ENCODE assay signal across 8 mouse cellular contexts in genomic region chr11:106276454-106276853, GRCm38 (mm10). TPM values are rescaled to one million over a fixed set of nuclear protein-coding genes. Genes with fewer than 3 reads are reported as not detected.
A peak's percentile ranks its signal among the peaks of the same experiment; 100 is the strongest.
DNase-seq lines count a peak whose midpoint lies in the region; ATAC-seq and TF ChIP-seq lines count a peak whose summit lies in the region.

Gene Tcam1, plus strand, starts transcription at chr11:106276672.

- H3K4me2 ChIP-seq in forebrain, embryonic 12.5 days: peak within 1 kb of the TSS; percentile 39
- H3K4me2 ChIP-seq in heart, postnatal 0 days (ENCODE audit: low read depth, low read length): no peak within 1 kb of the TSS
- H3K4me2 ChIP-seq in liver, embryonic 14.5 days (ENCODE audit: low read depth): peak within 1 kb of the TSS; percentile 38
- 0 out of 2 replicates have a peak within 1 kb of the TSS, but pooled peaks have one; percentile 17 for H3K4me2 ChIP-seq in neural tube, embryonic 11.5 days (ENCODE audit: low read depth)
- peak within 1 kb of the TSS; percentile 51 for H3K4me2 ChIP-seq in stomach, embryonic 16.5 days (ENCODE audit: low read depth, low read length)

- peak; percentile 75 for TF ChIP-seq CTCF in heart, postnatal 0 days (IDR thresholded peaks at IDR 0.05; ENCODE audit: low read depth)
- peak; percentile 91 for TF ChIP-seq CTCF in liver, embryonic 14.5 days (IDR thresholded peaks at IDR 0.05; ENCODE audit: low read depth)

- DNase-seq in CD8-positive naive resting alpha-beta T cell, adult 2 months (ENCODE audit: low read depth in 2 of 2, low spot score in 2 of 2): peak; percentile 95 to 98
- peak; percentile 90 for DNase-seq in c-Kit-positive CD71-positive TER-119-positive erythroid progenitor cells, embryonic 14.5 days (ENCODE audit: low spot score)
- DNase-seq in heart, postnatal 0 days (ENCODE audit: low spot score): peak; percentile 94
- peak; percentile 94 to 97 for DNase-seq in kidney, postnatal 36 days
- DNase-seq in liver, embryonic 14.5 days (ENCODE audit: low read depth in 3 of 3, low spot score in 3 of 3): peak; percentile 77 to 83 (median 78)
- peak; percentile 93 for DNase-seq in neural tube, embryonic 11.5 days (ENCODE audit: low spot score)

- H3K4me3 ChIP-seq in forebrain, embryonic 12.5 days (replicated peaks): no peak within 1 kb of the TSS
- H3K4me3 ChIP-seq in heart, postnatal 0 days (ENCODE audit: low read depth, low read length): no peak within 1 kb of the TSS
- no peak within 1 kb of the TSS for H3K4me3 ChIP-seq in liver, embryonic 14.5 days (ENCODE audit: insufficient read depth in 1 of 2, low read depth in 2 of 2, low read length in 2 of 2)
- no peak within 1 kb of the TSS for H3K4me3 ChIP-seq in neural tube, embryonic 11.5 days (ENCODE audit: low read depth, low read length)
- peak within 1 kb of the TSS; percentile 25 for H3K4me3 ChIP-seq in stomach, embryonic 16.5 days (replicated peaks; ENCODE audit: low read length)

- ATAC-seq in forebrain, embryonic 12.5 days (ENCODE audit: low FRiP score): peak; percentile 57
- peak; percentile 49; the same call in 1 of the 2 replicates for ATAC-seq in heart, postnatal 0 days (ENCODE audit: insufficient read depth, low read depth)
- ATAC-seq in liver, embryonic 14.5 days (ENCODE audit: insufficient read depth): no peak
- peak; percentile 43; the same call in 1 of the 2 replicates for ATAC-seq in neural tube, embryonic 11.5 days (ENCODE audit: insufficient read depth, low FRiP score, low TSS enrichment)
- peak; percentile 51 for ATAC-seq in stomach, embryonic 16.5 days (ENCODE audit: insufficient read depth, low FRiP score)

- no peaks in the 10 kb centered on the region for H3K36me3 ChIP-seq in forebrain, embryonic 12.5 days (replicated peaks)
- no peaks in the 10 kb centered on the region for H3K36me3 ChIP-seq in heart, postnatal 0 days (replicated peaks; ENCODE audit: control insufficient read depth, insufficient read depth, low read length)
- H3K36me3 ChIP-seq in liver, embryonic 14.5 days (replicated peaks; ENCODE audit: control insufficient read depth, insufficient read depth, low read depth): no peaks in the 10 kb centered on the region
- no peaks in the 10 kb centered on the region for H3K36me3 ChIP-seq in neural tube, embryonic 11.5 days (ENCODE audit: control insufficient read depth, insufficient read depth, low read length)
- H3K36me3 ChIP-seq in stomach, embryonic 16.5 days (ENCODE audit: control insufficient read depth, insufficient read depth, low read length): no peaks in the 10 kb centered on the region

- TF ChIP-seq EP300 in heart, postnatal 0 days (IDR thresholded peaks at IDR 0.05; ENCODE audit: low read depth): no peak
- no peak for TF ChIP-seq EP300 in liver, embryonic 14.5 days (IDR thresholded peaks at IDR 0.05; ENCODE audit: low read depth)

- H3K9ac ChIP-seq in forebrain, embryonic 12.5 days: no peak within 1 kb of the TSS
- no peak within 1 kb of the TSS for H3K9ac ChIP-seq in heart, postnatal 0 days (replicated peaks; ENCODE audit: low read depth, low read length)
- no peak within 1 kb of the TSS for H3K9ac ChIP-seq in liver, embryonic 14.5 days (replicated peaks)
- no peak within 1 kb of the TSS for H3K9ac ChIP-seq in neural tube, embryonic 11.5 days (ENCODE audit: low read length)
- H3K9ac ChIP-seq in stomach, embryonic 16.5 days (ENCODE audit: low read length): no peak within 1 kb of the TSS

- peaks cover 14% of the 10 kb centered on the region for H3K4me1 ChIP-seq in forebrain, embryonic 12.5 days
- H3K4me1 ChIP-seq in heart, postnatal 0 days (ENCODE audit: control insufficient read depth, insufficient read depth): peaks cover 21% of the 10 kb centered on the region; the same call in 1 of the 2 replicates
- H3K4me1 ChIP-seq in liver, embryonic 14.5 days (replicated peaks; ENCODE audit: control insufficient read depth in 2 of 2, insufficient read depth in 2 of 2, low read length in 1 of 2): peaks cover 6 to 22% of the 10 kb centered on the region in 2 experiments
- peaks cover 8% of the 10 kb centered on the region for H3K4me1 ChIP-seq in neural tube, embryonic 11.5 days (ENCODE audit: control insufficient read depth, insufficient read depth, low read length)
- peaks cover 26% of the 10 kb centered on the region for H3K4me1 ChIP-seq in stomach, embryonic 16.5 days (ENCODE audit: control insufficient read depth, insufficient read depth, low read length)

- no peaks in the 10 kb centered on the region for H3K9me3 ChIP-seq in forebrain, embryonic 12.5 days
- H3K9me3 ChIP-seq in heart, postnatal 0 days (replicated peaks; ENCODE audit: control insufficient read depth, low read length): no peaks in the 10 kb centered on the region
- H3K9me3 ChIP-seq in liver, embryonic 14.5 days (ENCODE audit: control insufficient read depth, low read length): no peaks in the 10 kb centered on the region
- H3K9me3 ChIP-seq in neural tube, embryonic 11.5 days (ENCODE audit: control insufficient read depth, low read length): no peaks in the 10 kb centered on the region
- H3K9me3 ChIP-seq in stomach, embryonic 16.5 days (replicated peaks; ENCODE audit: control insufficient read depth, low read length): no peaks in the 10 kb centered on the region

- no peak within 1 kb of the TSS for H3K27ac ChIP-seq in forebrain, embryonic 12.5 days
- no peak within 1 kb of the TSS for H3K27ac ChIP-seq in heart, postnatal 0 days (ENCODE audit: low read depth)
- H3K27ac ChIP-seq in liver, embryonic 14.5 days: no peak within 1 kb of the TSS
- no peak within 1 kb of the TSS for H3K27ac ChIP-seq in neural tube, embryonic 11.5 days (ENCODE audit: low read depth, low read length)
- peak within 1 kb of the TSS; percentile 95; the same call in 1 of the 2 replicates for H3K27ac ChIP-seq in stomach, embryonic 16.5 days (ENCODE audit: low read length)

- 11% methylated on average over 25 of the region's 25 CpGs for WGBS in forebrain, embryonic 12.5 days
- WGBS in heart, postnatal 0 days: 5% methylated on average over 25 of the region's 25 CpGs
- WGBS in liver, embryonic 14.5 days (ENCODE audit: insufficient replicate concordance): 4% methylated on average over 25 of the region's 25 CpGs
- 17% methylated on average over 25 of the region's 25 CpGs for WGBS in neural tube, embryonic 11.5 days
- 4% methylated on average over 25 of the region's 25 CpGs for WGBS in stomach, embryonic 16.5 days

- peaks cover 3% of the 10 kb centered on the region; the same call in 1 of the 2 replicates for H3K27me3 ChIP-seq in forebrain, embryonic 12.5 days
- H3K27me3 ChIP-seq in heart, postnatal 0 days (ENCODE audit: control insufficient read depth, insufficient read depth, low read length): 0 out of 2 replicates have a peak, but pooled peaks cover 4% of the 10 kb centered on the region
- no peaks in the 10 kb centered on the region for H3K27me3 ChIP-seq in liver, embryonic 14.5 days (ENCODE audit: control insufficient read depth, insufficient read depth, low read length)
- H3K27me3 ChIP-seq in neural tube, embryonic 11.5 days (ENCODE audit: control insufficient read depth, insufficient read depth, low read length): no peaks in the 10 kb centered on the region
- no peaks in the 10 kb centered on the region for H3K27me3 ChIP-seq in stomach, embryonic 16.5 days (ENCODE audit: control insufficient read depth, insufficient read depth, low read length)

RNA-seq across cellular contexts. Expression of gene Tcam1, which starts in this region (rescaled TPM):
- 0.33 and 0.34 TPM in 2 replicates for polyA plus RNA-seq in forebrain, embryonic 12.5 days (2016; fragmentation: Nextera tagmentation; extraction: Ambion mirVana)
- not detected in 2 replicates for total RNA-seq in heart, postnatal 0 days (2014; rRNA removed; ENCODE audit: low replicate concordance)
- 0.04 TPM in 1 of 2 replicates, not detected in the other for polyA plus RNA-seq in heart, postnatal 0 days (2015; fragmentation: Nextera tagmentation; extraction: Ambion mirVana)
- 0.17 and 0.20 TPM in 2 replicates for polyA plus RNA-seq in liver, embryonic 14.5 days (2012; rRNA removed)
- polyA plus RNA-seq in liver, embryonic 14.5 days (2014; fragmentation: Nextera tagmentation; extraction: Ambion mirVana): 0.09 and 0.18 TPM in 2 replicates
- 0.14 and 0.21 TPM in 2 replicates for polyA plus RNA-seq in neural tube, embryonic 11.5 days (2014; fragmentation: Nextera tagmentation; extraction: Ambion mirVana)
- polyA plus RNA-seq in stomach, embryonic 16.5 days (2015; fragmentation: Nextera tagmentation; extraction: Ambion mirVana): 0.21 TPM in 2 replicates

Comparison
In these comparisons a context has a peak if more than half of its experiments do, and no peak if none do; other contexts are left out.
1. Peak in ATAC-seq and H3K4me2 ChIP-seq in forebrain, embryonic 12.5 days; RNA of the gene not detected or under 1 TPM.
2. Peak in DNase-seq and ATAC-seq in heart, postnatal 0 days; RNA of the gene not detected or under 1 TPM.
3. Peak in DNase-seq and H3K4me2 ChIP-seq in liver, embryonic 14.5 days; RNA of the gene not detected or under 1 TPM.
4. Peak in DNase-seq, ATAC-seq and H3K4me2 ChIP-seq in neural tube, embryonic 11.5 days; RNA of the gene not detected or under 1 TPM.
5. Peak in ATAC-seq, H3K4me3 ChIP-seq, H3K27ac ChIP-seq and H3K4me2 ChIP-seq in stomach, embryonic 16.5 days; RNA of the gene not detected or under 1 TPM.